Mouse (Mus musculus): Measurements from ENCODE around the gene Gas1.

DNA sequence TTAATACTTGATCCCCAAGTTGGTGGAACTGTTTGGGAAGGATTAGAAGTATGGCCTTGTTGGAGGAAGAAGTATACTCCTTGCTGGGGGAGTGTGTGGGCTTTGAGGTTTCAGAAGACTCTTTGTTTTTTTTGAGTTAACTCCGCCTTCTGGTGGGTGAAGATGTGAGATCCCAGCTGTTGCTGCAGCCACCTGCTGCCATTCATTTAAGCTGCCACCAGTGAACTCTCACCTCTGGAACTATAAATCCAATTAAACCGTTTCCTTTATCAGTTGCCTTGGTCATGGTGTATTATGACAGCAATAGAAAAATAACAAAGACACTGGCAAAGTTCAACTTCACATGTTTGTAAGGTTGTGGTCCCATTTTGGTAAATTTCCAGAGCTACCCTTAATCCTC is 46.6 kb upstream of the Gas1 start:
- TF ChIP-seq CTCF (IDR thresholded peaks at IDR 0.05; ENCODE audit: borderline replicate concordance, control insufficient read depth, extremely low read depth, insufficient read depth, low read length, poor library complexity) (no peak), POLR2A (IDR thresholded peaks at IDR 0.05; ENCODE audit: control insufficient read depth, extremely low read depth, insufficient read depth, low read length, poor library complexity) (no peak)
